Mouse (Mus musculus): ENCODE measurements around the gene Gamt.

- TF ChIP-seq POLR2A (IDR thresholded peaks at IDR 0.05; ENCODE audit: insufficient read depth, low read depth, low read length) (no peak), CTCF (IDR thresholded peaks at IDR 0.05) (no peak), EP300 (IDR thresholded peaks at IDR 0.05; ENCODE audit: insufficient read depth, low read depth, low read length) (no peak)
Measured at GRCm38 (mm10) chr10:80253551-80253950, 7.3 kb downstream of the Gamt start.
